Mouse (Mus musculus) lung, postnatal 10 days (tissue): ENCODE results near the gene Clrn2.
"Not testable (repeated sequence)": the region's sequence is repeated elsewhere in the genome, so short reads cannot be mapped to it uniquely, and the experiment has no call there.

ENCODE experiments used
- DNase-seq: peaks from one replicate; pipeline ENCODE4 v3.0.0; 2021

The Clrn2 gene

GRCm38 (mm10) chr5:45453451-45453850, at the start of gene Clrn2:
Gene Clrn2 (plus strand): TSS chr5:45453751.
- no peak for DNase-seq

GRCm38 (mm10) chr5:45406129-45406528, 47.4 kb upstream of the Clrn2 start:
- DNase-seq: no peak

GRCm38 (mm10) chr5:45416478-45416877, 37.1 kb upstream of the Clrn2 start:
- DNase-seq: no peak

GRCm38 (mm10) chr5:45417859-45418443, 35.6 kb upstream of the Clrn2 start:
- no peak for DNase-seq

GRCm38 (mm10) chr5:45419841-45420638, 33.5 kb upstream of the Clrn2 start:
- peak; percentile 11 for DNase-seq

GRCm38 (mm10) chr5:45421881-45422844, 31.4 kb upstream of the Clrn2 start:
- no peak for DNase-seq

- peak; percentile 63 for DNase-seq
Measured at GRCm38 (mm10) chr5:45424021-45424886, 29.3 kb upstream of the Clrn2 start.

GRCm38 (mm10) chr5:45425771-45426170, 27.8 kb upstream of the Clrn2 start:
- DNase-seq: not testable (repeated sequence)

- no peak for DNase-seq
Measured at GRCm38 (mm10) chr5:45426416-45427034, 27.0 kb upstream of the Clrn2 start.

GRCm38 (mm10) chr5:45427891-45428290, 25.7 kb upstream of the Clrn2 start:
- DNase-seq: no peak

GRCm38 (mm10) chr5:45435967-45436950, 17.3 kb upstream of the Clrn2 start:
- no peak for DNase-seq

- no peak for DNase-seq
Measured at GRCm38 (mm10) chr5:45437826-45438225, 15.7 kb upstream of the Clrn2 start.

- DNase-seq: no peak
Measured at GRCm38 (mm10) chr5:45438301-45438700, 15.2 kb upstream of the Clrn2 start.

- DNase-seq: no peak
Measured at GRCm38 (mm10) chr5:45441124-45441523, 12.4 kb upstream of the Clrn2 start.

GRCm38 (mm10) chr5:45441745-45442144, 11.8 kb upstream of the Clrn2 start:
- DNase-seq: no peak

- no peak for DNase-seq
Measured at GRCm38 (mm10) chr5:45444130-45444832, 9.3 kb upstream of the Clrn2 start.

- peak; percentile 13 for DNase-seq
Measured at GRCm38 (mm10) chr5:45448676-45449075, 4.9 kb upstream of the Clrn2 start.

GRCm38 (mm10) chr5:45449206-45449605, 4.3 kb upstream of the Clrn2 start:
- no peak for DNase-seq

- peak; percentile 99 for DNase-seq
Measured at GRCm38 (mm10) chr5:45449831-45450716, 3.5 kb upstream of the Clrn2 start, which contains the start of gene Qdpr. Gene Qdpr (minus strand): TSS chr5:45450236.
